Mouse (Mus musculus) lung, adult 2 months (tissue): Measurements from ENCODE around the gene Casc3. TPM values are rescaled to one million over a fixed set of nuclear protein-coding genes. Genes with fewer than 3 reads are reported as not detected.

Experiments used
- DNase-seq: peaks from one replicate; pipeline ENCODE4 v3.0.0; 2022
- H3K4me1 ChIP-seq: fragments of 200-500 bp; 2 replicates; pipeline ENCODE4 v1.6.1; 2011; ENCODE audit warnings: low read length; ENCODE audit not compliant: control insufficient read depth, insufficient read depth
- H3K4me3 ChIP-seq: fragments of 200-500 bp; replicated peaks from 2 replicates; pipeline ENCODE3; 2011; ENCODE audit warnings: low read depth, mild to moderate bottlenecking, control low read depth, low read length; ENCODE audit errors: extremely low read depth
- CTCF ChIP-seq: fragments of 200-500 bp; IDR thresholded peaks from 2 replicates; pipeline ENCODE4 v1.5.1; 2011; ENCODE audit warnings: mild to moderate bottlenecking, low read length, control low read depth; ENCODE audit not compliant: insufficient read depth
- POLR2A ChIP-seq: fragments of 200-500 bp; IDR thresholded peaks from 2 replicates; pipeline ENCODE4 v1.6.1; 2011; ENCODE audit warnings: low read depth, mild to moderate bottlenecking, control low read depth, low read length, borderline replicate concordance; ENCODE audit errors: extremely low read depth
- WGBS: fragments of 180-500 bp; shearing (Covaris S2); methylation state at CpG from one replicate; pipeline ENCODE4 v1.1.7; 2018; 5-methylcytosine and 5-hydroxymethylcytosine counted together
- polyA plus RNA-seq: library from polyadenylated mRNA; depleted of rRNA; stranded (reverse); fragments of >200 nt; gene quantifications from 2 replicates; pipeline ENCODE4 v1.2.3, GENCODE M21; 2012

The Casc3 gene
- polyA plus RNA-seq, 1 experiment, result 37.9 TPM

GRCm38 (mm10) chr11:98772667-98773171, 32.0 kb upstream of the Casc3 start:
- Histone ChIP-seq H3K4me3 (peak overlapping the region; percentile 60), H3K4me1 (peaks cover 55% of the 10 kb centered on the region)
- WGBS, result 18% methylated on average over 8 of the region's 8 CpGs
- peak; percentile 88 for DNase-seq
- TF ChIP-seq CTCF (0 out of 2 replicates have a peak, but pooled peaks have one; percentile 1), POLR2A (peak; percentile 82; the same call in 1 of the 2 replicates)

- Histone ChIP-seq H3K4me1 (peaks cover 47% of the 10 kb centered on the region), H3K4me3 (peak overlapping the region; percentile 96)
- TF ChIP-seq POLR2A (peak; percentile 86), CTCF (no peak)
- WGBS, result under 1% methylated on average over 37 of the region's 37 CpGs
- peak; percentile 99 for DNase-seq
Observed at GRCm38 (mm10) chr11:98773635-98774295, 30.9 kb upstream of the Casc3 start.

GRCm38 (mm10) chr11:98774582-98775347, 29.9 kb upstream of the Casc3 start, which contains the start of gene Nr1d1:
Gene Nr1d1, minus strand, starts transcription at chr11:98775333.
- TF ChIP-seq CTCF, result no peak
- TF ChIP-seq POLR2A, result peak; percentile 96
- H3K4me1 ChIP-seq, result peaks cover 38% of the 10 kb centered on the region
- WGBS, result under 1% methylated on average over 22 of the region's 22 CpGs
- H3K4me3 ChIP-seq, result peak within 1 kb of the TSS; percentile 96
- DNase-seq, result no peak

GRCm38 (mm10) chr11:98775348-98776051, 29.2 kb upstream of the Casc3 start:
- peak overlapping the region; percentile 36 for H3K4me3 ChIP-seq
- TF ChIP-seq CTCF (no peak), POLR2A (peak; percentile 10; the same call in 1 of the 2 replicates)
- WGBS, result under 1% methylated on average over 15 of the region's 15 CpGs
- peaks cover 34% of the 10 kb centered on the region for H3K4me1 ChIP-seq
- DNase-seq, result peak; percentile 99

- Histone ChIP-seq H3K4me3 (peak overlapping the region; percentile 53), H3K4me1 (peaks cover 28% of the 10 kb centered on the region)
- TF ChIP-seq POLR2A, result 0 out of 2 replicates have a peak, but pooled peaks have one; percentile 3
- no peak for TF ChIP-seq CTCF
- peak; percentile 59 for DNase-seq
- 23% methylated on average over 12 of the region's 12 CpGs for WGBS
Observed at GRCm38 (mm10) chr11:98776052-98776764, 28.5 kb upstream of the Casc3 start.

GRCm38 (mm10) chr11:98776843-98777590, 27.7 kb upstream of the Casc3 start:
- no peak for TF ChIP-seq CTCF
- peak; percentile 94; the same call in 1 of the 2 replicates for TF ChIP-seq POLR2A
- peak; percentile 71 for DNase-seq
- peak overlapping the region; percentile 15 for H3K4me3 ChIP-seq
- 7% methylated on average over 9 of the region's 9 CpGs for WGBS
- peaks cover 24% of the 10 kb centered on the region for H3K4me1 ChIP-seq

GRCm38 (mm10) chr11:98777888-98778287, 26.8 kb upstream of the Casc3 start:
- DNase-seq, result no peak
- Histone ChIP-seq H3K4me1 (peaks cover 25% of the 10 kb centered on the region), H3K4me3 (no peak overlapping the region)
- TF ChIP-seq CTCF, result no peak
- no peak for TF ChIP-seq POLR2A

GRCm38 (mm10) chr11:98781851-98782512, 22.7 kb upstream of the Casc3 start:
- H3K4me1 ChIP-seq, result peaks cover 31% of the 10 kb centered on the region
- no peak overlapping the region for H3K4me3 ChIP-seq
- TF ChIP-seq CTCF, result no peak
- TF ChIP-seq POLR2A, result 0 out of 2 replicates have a peak, but pooled peaks have one; percentile 7
- DNase-seq, result no peak
- 35% methylated on average over 14 of the region's 14 CpGs for WGBS
